Mouse (Mus musculus): ENCODE data around the gene Pgf. TPM values are rescaled to one million over a fixed set of nuclear protein-coding genes. Genes with fewer than 3 reads are reported as not detected.

Pgf gene
- total and polyA plus RNA-seq, 2 experiments from 2014 or later: 5.3 to 8.9 TPM

DNA sequence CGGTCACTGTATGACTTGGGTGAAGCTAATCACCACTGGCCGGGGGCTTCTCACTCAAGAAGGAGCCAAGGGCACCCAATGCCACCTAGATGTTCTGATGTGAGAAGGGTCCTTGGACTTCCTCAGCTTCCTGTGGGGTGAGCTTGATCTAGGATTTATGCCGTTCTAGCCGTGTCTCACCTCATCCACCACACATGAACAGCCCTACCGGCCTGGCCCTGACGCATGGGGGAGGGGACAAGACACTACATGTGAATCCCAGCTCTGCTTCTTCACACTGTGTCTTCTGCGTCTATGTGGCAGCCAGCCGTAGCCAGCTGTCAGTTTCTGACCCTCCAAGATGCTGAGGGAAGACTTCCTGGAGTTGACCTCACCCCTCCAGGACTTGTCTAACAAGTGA is 18.8 kb downstream of the Pgf start:
- no peak overlapping the region for H3K9ac ChIP-seq
- WGBS: 92% methylated on average over 8 of the region's 8 CpGs
- no peak for DNase-seq
- H3K9me3 ChIP-seq (ENCODE audit: low read length): no peaks in the 10 kb centered on the region
- no peak overlapping the region for H3K4me3 ChIP-seq (ENCODE audit: low read depth, low read length)
- no peak overlapping the region for H3K4me2 ChIP-seq (ENCODE audit: low read depth)
- no peak for TF ChIP-seq CTCF (IDR thresholded peaks at IDR 0.05; ENCODE audit: low read depth)
- H3K36me3 ChIP-seq (ENCODE audit: insufficient read depth): no peaks in the 10 kb centered on the region
- H3K27ac ChIP-seq (ENCODE audit: low read depth, low read length): no peak overlapping the region
- no peaks in the 10 kb centered on the region for H3K4me1 ChIP-seq (ENCODE audit: insufficient read depth)
- H3K27me3 ChIP-seq (ENCODE audit: insufficient read depth, low read length): no peaks in the 10 kb centered on the region
- no peak for ATAC-seq

DNA sequence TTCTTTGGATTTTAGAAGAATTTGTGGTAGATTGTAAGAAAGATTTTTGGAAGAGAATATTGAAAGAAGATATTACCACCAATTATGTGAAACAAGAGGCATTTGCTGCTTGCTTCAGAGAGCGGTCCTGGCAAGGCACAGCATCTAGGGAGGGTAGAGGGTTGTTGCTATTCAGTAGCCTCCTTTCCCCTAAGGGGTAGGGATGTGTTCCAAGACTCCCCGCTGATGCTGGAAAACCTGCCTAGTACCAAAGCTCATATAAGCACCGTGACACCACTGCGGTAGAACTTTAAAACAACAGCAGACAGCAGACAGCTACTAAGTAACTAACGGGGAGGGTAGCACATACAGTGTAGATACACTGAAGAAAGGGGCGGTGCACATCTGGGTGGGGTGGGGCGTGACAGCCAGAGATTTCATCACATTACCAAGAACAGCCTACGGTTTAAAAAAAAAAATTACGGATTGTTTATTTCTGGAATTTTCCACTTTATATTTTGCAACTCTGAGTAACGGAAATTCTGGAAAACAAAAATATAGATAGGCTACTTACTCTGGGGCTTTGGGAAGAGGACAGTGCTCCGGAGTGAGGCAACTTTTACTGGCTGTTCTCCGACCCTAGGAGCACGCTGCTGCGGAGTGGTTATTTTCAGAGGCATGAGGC is 19.7 kb downstream of the Pgf start:
- no peaks in the 10 kb centered on the region for H3K9me3 ChIP-seq (ENCODE audit: low read length)
- no peak overlapping the region for H3K27ac ChIP-seq (ENCODE audit: low read depth, low read length)
- no peak overlapping the region for H3K9ac ChIP-seq
- ATAC-seq (no peak), DNase-seq (no peak)
- TF ChIP-seq CTCF (IDR thresholded peaks at IDR 0.05; ENCODE audit: low read depth): no peak
- H3K4me3 ChIP-seq (ENCODE audit: low read depth, low read length): no peak overlapping the region
- WGBS: 80% methylated on average over 14 of the region's 14 CpGs
- H3K36me3 ChIP-seq (ENCODE audit: insufficient read depth): no peaks in the 10 kb centered on the region
- no peaks in the 10 kb centered on the region for H3K27me3 ChIP-seq (ENCODE audit: insufficient read depth, low read length)
- no peaks in the 10 kb centered on the region for H3K4me1 ChIP-seq (ENCODE audit: insufficient read depth)
- no peak overlapping the region for H3K4me2 ChIP-seq (ENCODE audit: low read depth)

DNA sequence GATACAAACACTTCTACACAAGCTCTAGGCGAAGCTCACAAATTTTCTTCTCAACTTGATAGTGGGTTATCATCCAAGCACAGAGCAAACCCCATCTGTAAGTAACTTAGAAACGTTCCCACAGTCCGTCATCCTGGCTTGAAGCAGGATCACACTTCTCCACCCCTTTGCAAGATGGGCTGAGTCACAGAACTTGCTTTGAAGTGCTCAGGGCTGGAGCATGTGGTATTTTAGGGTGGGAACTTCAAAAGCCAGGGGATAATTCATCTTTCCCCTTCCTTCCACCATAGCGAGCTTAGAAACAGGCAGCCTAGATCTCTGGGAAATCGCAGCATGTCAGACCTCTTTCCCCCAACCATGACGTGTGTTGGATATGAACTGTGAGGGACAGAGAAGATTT is 21.3 kb downstream of the Pgf start:
- H3K4me1 ChIP-seq (ENCODE audit: insufficient read depth): no peaks in the 10 kb centered on the region
- no peak overlapping the region for H3K4me2 ChIP-seq (ENCODE audit: low read depth)
- WGBS: 70% methylated on average over 6 of the region's 6 CpGs
- H3K27ac ChIP-seq (ENCODE audit: low read depth, low read length): no peak overlapping the region
- no peaks in the 10 kb centered on the region for H3K9me3 ChIP-seq (ENCODE audit: low read length)
- no peak overlapping the region for H3K9ac ChIP-seq
- DNase-seq: no peak
- H3K4me3 ChIP-seq (ENCODE audit: low read depth, low read length): no peak overlapping the region
- no peaks in the 10 kb centered on the region for H3K36me3 ChIP-seq (ENCODE audit: insufficient read depth)
- H3K27me3 ChIP-seq (ENCODE audit: insufficient read depth, low read length): no peaks in the 10 kb centered on the region
- TF ChIP-seq CTCF (IDR thresholded peaks at IDR 0.05; ENCODE audit: low read depth): no peak
- peak; percentile 83 for ATAC-seq

DNA sequence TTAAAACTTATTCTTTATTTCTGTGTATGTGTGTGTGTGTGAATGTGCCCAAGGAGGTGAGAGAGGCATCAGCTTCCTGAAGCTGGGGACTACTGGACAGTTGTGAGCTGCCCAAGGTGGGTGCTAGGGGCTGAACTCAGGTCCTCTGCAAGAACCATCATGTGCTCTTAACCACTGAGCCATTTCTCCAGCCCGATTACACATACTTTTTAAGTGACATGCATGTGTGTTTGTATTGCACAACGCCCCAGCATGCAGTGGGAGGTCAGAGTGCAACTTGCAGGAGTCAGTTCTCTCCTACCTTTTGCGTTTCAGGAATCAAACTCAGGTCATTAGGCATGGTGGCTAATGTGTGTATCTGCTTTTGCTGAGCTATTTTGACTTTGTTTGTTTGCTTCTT is 24.6 kb downstream of the Pgf start:
- Histone ChIP-seq H3K27ac (ENCODE audit: low read depth, low read length) (no peak overlapping the region), H3K27me3 (ENCODE audit: insufficient read depth, low read length) (no peaks in the 10 kb centered on the region), H3K4me3 (ENCODE audit: low read depth, low read length) (no peak overlapping the region), H3K9me3 (ENCODE audit: low read length) (no peaks in the 10 kb centered on the region), H3K9ac (no peak overlapping the region), H3K4me2 (ENCODE audit: low read depth) (no peak overlapping the region), H3K4me1 (ENCODE audit: insufficient read depth) (peaks cover 7% of the 10 kb centered on the region; the same call in 1 of the 2 replicates), H3K36me3 (ENCODE audit: insufficient read depth) (no peaks in the 10 kb centered on the region)
- ATAC-seq: no peak
- no peak for TF ChIP-seq CTCF (IDR thresholded peaks at IDR 0.05; ENCODE audit: low read depth)
- DNase-seq: no peak
- whole genome bisulfite sequencing: 84% methylated on average over 3 of the region's 3 CpGs

DNA sequence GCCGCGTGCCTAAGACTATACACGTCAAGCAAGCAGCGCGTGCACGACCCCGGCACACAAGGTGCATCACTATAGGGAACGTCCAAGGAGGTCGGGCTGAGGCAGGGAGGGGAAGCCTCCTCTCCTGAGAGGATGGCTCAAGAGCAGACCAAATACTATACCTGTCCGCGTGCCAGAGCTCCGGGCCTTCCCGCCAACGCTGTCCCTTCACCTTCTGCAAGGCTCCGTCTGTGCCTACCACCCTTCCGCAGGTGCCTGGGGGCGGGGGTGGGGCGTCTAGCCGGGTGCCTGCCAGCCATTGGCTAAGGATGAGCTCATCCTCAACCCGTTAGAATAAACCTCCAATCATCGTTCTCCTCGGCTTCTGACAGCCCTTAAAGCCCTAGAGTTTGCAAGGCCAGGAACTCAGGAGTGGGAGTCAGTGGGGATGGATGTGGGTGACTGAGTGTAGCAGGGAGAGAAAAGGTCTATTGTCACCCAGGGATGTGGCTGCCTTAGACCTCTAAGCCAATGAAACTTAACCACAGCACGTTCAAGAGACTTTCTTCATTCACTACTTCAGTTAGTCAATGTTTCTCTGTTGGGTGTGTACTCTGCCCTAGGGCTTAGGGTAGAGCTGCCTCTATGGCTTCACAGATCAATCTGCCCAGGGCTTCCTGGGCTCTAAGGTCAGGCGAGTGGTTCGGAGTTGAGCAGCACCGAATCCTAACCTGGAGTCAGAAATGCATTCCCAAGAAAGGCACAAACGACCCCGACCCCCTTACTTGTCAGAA is 26.4 kb downstream of the Pgf start, which contains the start of gene Rps6kl1:
Gene Rps6kl1 (minus strand): TSS at position 263 of the 773 bp plus-strand sequence.
- no peak for TF ChIP-seq CTCF (IDR thresholded peaks at IDR 0.05; ENCODE audit: low read depth)
- H3K36me3 ChIP-seq (ENCODE audit: insufficient read depth): peaks cover 12% of the 10 kb centered on the region
- H3K9ac ChIP-seq: peak within 1 kb of the TSS; percentile 83
- DNase-seq (peak; percentile 88), ATAC-seq (peak; percentile 98)
- peaks cover 7% of the 10 kb centered on the region; the same call in 1 of the 2 replicates for H3K4me1 ChIP-seq (ENCODE audit: insufficient read depth)
- H3K27me3 ChIP-seq (ENCODE audit: insufficient read depth, low read length): no peaks in the 10 kb centered on the region
- 17% methylated on average over 28 of the region's 28 CpGs for WGBS
- peak within 1 kb of the TSS; percentile 79 for H3K4me2 ChIP-seq (ENCODE audit: low read depth)
- peak within 1 kb of the TSS; percentile 64 for H3K4me3 ChIP-seq (ENCODE audit: low read depth, low read length)
- peak within 1 kb of the TSS; percentile 59 for H3K27ac ChIP-seq (ENCODE audit: low read depth, low read length)
- no peaks in the 10 kb centered on the region for H3K9me3 ChIP-seq (ENCODE audit: low read length)

DNA sequence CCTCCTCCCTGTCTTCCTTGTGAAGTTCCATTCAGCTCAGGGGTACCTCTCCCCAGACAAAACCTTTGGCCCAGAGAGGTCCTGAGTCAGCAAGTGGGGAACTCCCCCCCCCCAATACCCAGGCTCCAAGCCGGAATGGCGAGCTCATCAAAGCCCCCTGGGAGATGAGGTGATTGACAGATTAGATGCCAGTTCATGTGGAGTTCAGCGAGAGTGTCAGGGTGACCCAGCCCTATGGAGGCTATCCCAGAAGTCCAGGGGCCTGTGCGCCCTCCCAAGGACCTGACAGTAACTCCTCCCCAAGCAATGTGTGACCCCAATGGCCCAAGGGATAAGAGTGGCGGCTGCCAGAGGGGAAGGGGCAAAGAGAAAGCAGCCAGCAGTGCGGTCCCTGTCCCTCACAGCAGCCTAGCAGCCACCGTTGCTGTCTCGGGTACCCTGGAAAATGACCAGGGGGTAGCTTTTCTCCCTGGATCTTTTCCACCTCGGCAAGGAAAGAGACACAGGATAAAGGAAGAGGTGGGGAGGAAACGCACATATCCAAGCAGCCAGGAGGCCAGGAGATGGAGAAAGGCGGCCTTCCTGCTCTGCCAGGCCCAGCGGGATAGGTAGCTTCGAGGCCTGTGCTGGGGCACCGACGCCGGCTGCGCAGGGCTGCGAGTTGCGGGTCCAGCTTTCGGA is 27.1 kb downstream of the Pgf start:
- ATAC-seq (no peak; the same call in 1 of the 2 replicates), DNase-seq (no peak)
- H3K9me3 ChIP-seq (ENCODE audit: low read length): no peaks in the 10 kb centered on the region
- TF ChIP-seq CTCF (IDR thresholded peaks at IDR 0.05; ENCODE audit: low read depth): no peak
- peaks cover 12% of the 10 kb centered on the region for H3K36me3 ChIP-seq (ENCODE audit: insufficient read depth)
- 8% methylated on average over 20 of the region's 20 CpGs for WGBS
- peak overlapping the region; percentile 79 for H3K4me2 ChIP-seq (ENCODE audit: low read depth)
- H3K4me3 ChIP-seq (ENCODE audit: low read depth, low read length): peak overlapping the region; percentile 64
- peak overlapping the region; percentile 83 for H3K9ac ChIP-seq
- H3K27me3 ChIP-seq (ENCODE audit: insufficient read depth, low read length): no peaks in the 10 kb centered on the region
- H3K27ac ChIP-seq (ENCODE audit: low read depth, low read length): peak overlapping the region; percentile 59
- H3K4me1 ChIP-seq (ENCODE audit: insufficient read depth): peaks cover 7% of the 10 kb centered on the region; the same call in 1 of the 2 replicates

All from forebrain, postnatal 0 days (tissue).